Comparison of ENCODE assay signal across 8 mouse cellular contexts in the genomic region with DNA sequence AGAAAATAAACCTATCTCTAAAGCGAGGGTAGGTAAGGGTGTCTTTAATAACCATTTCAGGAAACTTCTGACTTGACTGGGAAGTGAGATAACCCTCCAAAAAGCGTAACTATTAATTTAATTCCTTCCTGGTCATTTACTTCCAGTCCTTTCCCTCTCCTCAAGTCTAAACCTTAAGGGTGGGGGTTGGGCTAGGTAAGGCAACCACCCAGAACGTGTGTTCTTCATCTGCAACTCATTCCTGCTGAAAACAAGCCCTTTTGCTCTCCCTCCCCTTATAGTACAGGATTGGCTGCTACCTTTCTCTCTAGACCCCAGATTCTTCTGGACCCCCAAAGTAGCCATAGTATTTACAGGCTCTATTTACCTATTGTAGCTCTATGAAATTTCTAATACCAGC. TPM values are rescaled to one million over a fixed set of nuclear protein-coding genes. Genes with fewer than 3 reads are reported as not detected.
DNase-seq lines count a peak whose midpoint lies in the region; ATAC-seq and TF ChIP-seq lines count a peak whose summit lies in the region.

No protein-coding gene starts in this region.

- no peaks in the 10 kb centered on the region for H3K36me3 ChIP-seq in thymus, adult 2 months (ENCODE audit: control insufficient read depth, insufficient read depth, low read length)
- H3K36me3 ChIP-seq in hindbrain, embryonic 15.5 days = 0 out of 2 replicates have a peak, but pooled peaks cover 3% of the 10 kb centered on the region
- H3K36me3 ChIP-seq in neural tube, embryonic 12.5 days = no peaks in the 10 kb centered on the region

- peak; percentile 11 for DNase-seq in cerebellum, adult 11 months
- DNase-seq in cerebellum, adult 9-10 months = no peak
- DNase-seq in thymus, adult 2 months = no peak
- no peak for DNase-seq in thymus, postnatal 0 days (ENCODE audit: low spot score)
- no peak for DNase-seq in left cerebral cortex, adult 11 months (ENCODE audit: low spot score)
- no peak for DNase-seq in adipocyte (ENCODE audit: low spot score)

- H3K9ac ChIP-seq in hindbrain, embryonic 15.5 days = peak overlapping the region; percentile 43
- H3K9ac ChIP-seq in neural tube, embryonic 12.5 days = 0 out of 2 replicates have a peak overlapping the region, but pooled peaks have one; percentile 26

- no peaks in the 10 kb centered on the region for H3K27me3 ChIP-seq in thymus, adult 2 months (ENCODE audit: control insufficient read depth, insufficient read depth, low read length)
- no peaks in the 10 kb centered on the region for H3K27me3 ChIP-seq in hindbrain, embryonic 15.5 days
- H3K27me3 ChIP-seq in neural tube, embryonic 12.5 days (replicated peaks) = no peaks in the 10 kb centered on the region

- WGBS in thymus, adult 2 months = 7% methylated on average over 3 of the region's 3 CpGs
- WGBS in hindbrain, embryonic 15.5 days = 18% methylated on average over 3 of the region's 3 CpGs
- 12% methylated on average over 3 of the region's 3 CpGs for WGBS in neural tube, embryonic 12.5 days

- peak overlapping the region; percentile 57 for H3K4me2 ChIP-seq in hindbrain, embryonic 15.5 days
- peak overlapping the region; percentile 59 for H3K4me2 ChIP-seq in neural tube, embryonic 12.5 days (replicated peaks)

- H3K4me1 ChIP-seq in thymus, adult 2 months (replicated peaks; ENCODE audit: control insufficient read depth, insufficient read depth, low read length) = no peaks in the 10 kb centered on the region
- no peaks in the 10 kb centered on the region for H3K4me1 ChIP-seq in hindbrain, embryonic 15.5 days (replicated peaks)
- no peaks in the 10 kb centered on the region for H3K4me1 ChIP-seq in neural tube, embryonic 12.5 days

- peak overlapping the region; percentile 40; the same call in 1 of the 2 replicates for H3K27ac ChIP-seq in thymus, adult 2 months (ENCODE audit: control insufficient read depth, insufficient read depth, low read length)
- peak overlapping the region; percentile 83 for H3K27ac ChIP-seq in hindbrain, embryonic 15.5 days (replicated peaks)
- H3K27ac ChIP-seq in neural tube, embryonic 12.5 days = no peak overlapping the region

- H3K9me3 ChIP-seq in hindbrain, embryonic 15.5 days = no peaks in the 10 kb centered on the region
- no peaks in the 10 kb centered on the region for H3K9me3 ChIP-seq in neural tube, embryonic 12.5 days

- no peak for TF ChIP-seq POLR2A in thymus, adult 2 months (IDR thresholded peaks at IDR 0.05; ENCODE audit: control insufficient read depth, extremely low read depth, insufficient read depth, low read length, poor library complexity)

- TF ChIP-seq CTCF in thymus, adult 2 months (IDR thresholded peaks at IDR 0.05; ENCODE audit: borderline replicate concordance, control insufficient read depth, extremely low read depth, insufficient read depth, low read length, poor library complexity) = no peak

- ATAC-seq in hindbrain, embryonic 15.5 days (ENCODE audit: low FRiP score, low read depth) = no peak
- no peak for ATAC-seq in neural tube, embryonic 12.5 days (ENCODE audit: low FRiP score, low read depth)

- peak overlapping the region; percentile 66 for H3K4me3 ChIP-seq in thymus, adult 2 months (ENCODE audit: control insufficient read depth, insufficient read depth, low read length)
- H3K4me3 ChIP-seq in hindbrain, embryonic 15.5 days = peak overlapping the region; percentile 49
- H3K4me3 ChIP-seq in neural tube, embryonic 12.5 days = peak overlapping the region; percentile 39

RNA-seq across cellular contexts. Expression of a gene that starts 0.8 kb away (rescaled TPM):
- polyA plus RNA-seq in thymus, adult 2 months (2012; rRNA removed) = 14.3 and 15.3 TPM in 2 replicates
- polyA plus RNA-seq in thymus, postnatal 0 days (2015; fragmentation: Nextera tagmentation; extraction: Ambion mirVana) = 23.8 and 25.4 TPM in 2 replicates
- 83.2 and 85.0 TPM in 2 replicates for polyA plus RNA-seq in hindbrain, embryonic 15.5 days (2015; fragmentation: Nextera tagmentation; extraction: Ambion mirVana)
- 59.1 and 61.1 TPM in 2 replicates for polyA plus RNA-seq in neural tube, embryonic 12.5 days (2016; fragmentation: Nextera tagmentation; extraction: Ambion mirVana)

RNA-seq across cellular contexts. Expression of a gene that starts 28.1 kb away (rescaled TPM):
- 3.4 and 4.0 TPM in 2 replicates for polyA plus RNA-seq in thymus, adult 2 months (2012; rRNA removed)
- 1.1 and 2.0 TPM in 2 replicates for polyA plus RNA-seq in thymus, postnatal 0 days (2015; fragmentation: Nextera tagmentation; extraction: Ambion mirVana)
- polyA plus RNA-seq in hindbrain, embryonic 15.5 days (2015; fragmentation: Nextera tagmentation; extraction: Ambion mirVana) = 15.0 and 16.3 TPM in 2 replicates
- 12.8 and 12.9 TPM in 2 replicates for polyA plus RNA-seq in neural tube, embryonic 12.5 days (2016; fragmentation: Nextera tagmentation; extraction: Ambion mirVana)
